Mouse (Mus musculus): ENCODE results near the gene Gm43951. TPM values are rescaled to one million over a fixed set of nuclear protein-coding genes. Genes with fewer than 3 reads are reported as not detected.
"Not testable (repeated sequence)": the region's sequence is repeated elsewhere in the genome, so short reads cannot be mapped to it uniquely, and the experiment has no call there.

The Gm43951 gene
- polyA plus RNA-seq, 1 experiment: 0.70 TPM

GRCm38 (mm10) chr11:72184252-72184651 lies 22.4 kb downstream of the Gm43951 start:
- WGBS: 95% methylated on average over 4 of the region's 4 CpGs
- H3K4me3 ChIP-seq (ENCODE audit: control insufficient read depth, insufficient read depth, low read length): no peak overlapping the region
- peaks cover 8% of the 10 kb centered on the region for H3K36me3 ChIP-seq (ENCODE audit: control insufficient read depth, insufficient read depth, low read length)
- no peak overlapping the region for H3K27ac ChIP-seq (ENCODE audit: control insufficient read depth, insufficient read depth, low read length)
- H3K27me3 ChIP-seq (ENCODE audit: control insufficient read depth, insufficient read depth, low read length): no peaks in the 10 kb centered on the region
- no peaks in the 10 kb centered on the region for H3K4me1 ChIP-seq (replicated peaks; ENCODE audit: control insufficient read depth, insufficient read depth, low read length)
- no peak for DNase-seq
- TF ChIP-seq POLR2A (IDR thresholded peaks at IDR 0.05; ENCODE audit: control insufficient read depth, extremely low read depth, insufficient read depth, low read length, poor library complexity): no peak
- no peak for TF ChIP-seq CTCF (IDR thresholded peaks at IDR 0.05; ENCODE audit: borderline replicate concordance, control insufficient read depth, extremely low read depth, insufficient read depth, low read length, poor library complexity)

- no peak for TF ChIP-seq POLR2A (IDR thresholded peaks at IDR 0.05; ENCODE audit: control insufficient read depth, extremely low read depth, insufficient read depth, low read length, poor library complexity)
- no peak for TF ChIP-seq CTCF (IDR thresholded peaks at IDR 0.05; ENCODE audit: borderline replicate concordance, control insufficient read depth, extremely low read depth, insufficient read depth, low read length, poor library complexity)
- WGBS: over 99% methylated on average over 4 of the region's 4 CpGs
These were observed 25.5 kb downstream of the Gm43951 start for GRCm38 (mm10) chr11:72181136-72181535.

GRCm38 (mm10) chr11:72180556-72180955 lies 26.1 kb downstream of the Gm43951 start:
- H3K36me3 ChIP-seq (ENCODE audit: control insufficient read depth, insufficient read depth, low read length): peaks cover 21% of the 10 kb centered on the region
- no peak for DNase-seq

More at GRCm38 (mm10) chr11:72181136-72181535, 25.5 kb downstream of the Gm43951 start:
- H3K36me3 ChIP-seq (ENCODE audit: control insufficient read depth, insufficient read depth, low read length): peaks cover 15% of the 10 kb centered on the region
- no peak for DNase-seq
- H3K4me3 ChIP-seq (ENCODE audit: control insufficient read depth, insufficient read depth, low read length): no peak overlapping the region
- no peaks in the 10 kb centered on the region; the same call in 1 of the 2 replicates for H3K27me3 ChIP-seq (ENCODE audit: control insufficient read depth, insufficient read depth, low read length)
- H3K4me1 ChIP-seq (replicated peaks; ENCODE audit: control insufficient read depth, insufficient read depth, low read length): no peaks in the 10 kb centered on the region
- no peak overlapping the region for H3K27ac ChIP-seq (ENCODE audit: control insufficient read depth, insufficient read depth, low read length)

GRCm38 (mm10) chr11:72176553-72176952 lies 30.1 kb downstream of the Gm43951 start:
- WGBS: 96% methylated on average over 3 of the region's 3 CpGs
- Histone ChIP-seq H3K36me3 (ENCODE audit: control insufficient read depth, insufficient read depth, low read length) (peaks cover 30% of the 10 kb centered on the region), H3K27ac (ENCODE audit: control insufficient read depth, insufficient read depth, low read length) (no peak overlapping the region), H3K4me1 (replicated peaks; ENCODE audit: control insufficient read depth, insufficient read depth, low read length) (no peaks in the 10 kb centered on the region), H3K27me3 (ENCODE audit: control insufficient read depth, insufficient read depth, low read length) (no peaks in the 10 kb centered on the region; the same call in 1 of the 2 replicates), H3K4me3 (ENCODE audit: control insufficient read depth, insufficient read depth, low read length) (no peak overlapping the region)
- TF ChIP-seq POLR2A (IDR thresholded peaks at IDR 0.05; ENCODE audit: control insufficient read depth, extremely low read depth, insufficient read depth, low read length, poor library complexity) (no peak), CTCF (IDR thresholded peaks at IDR 0.05; ENCODE audit: borderline replicate concordance, control insufficient read depth, extremely low read depth, insufficient read depth, low read length, poor library complexity) (no peak)
- no peak for DNase-seq

More at GRCm38 (mm10) chr11:72180556-72180955, 26.1 kb downstream of the Gm43951 start:
- Histone ChIP-seq H3K4me3 (ENCODE audit: control insufficient read depth, insufficient read depth, low read length) (no peak overlapping the region), H3K27ac (ENCODE audit: control insufficient read depth, insufficient read depth, low read length) (no peak overlapping the region), H3K4me1 (replicated peaks; ENCODE audit: control insufficient read depth, insufficient read depth, low read length) (no peaks in the 10 kb centered on the region), H3K27me3 (ENCODE audit: control insufficient read depth, insufficient read depth, low read length) (no peaks in the 10 kb centered on the region; the same call in 1 of the 2 replicates)
- 95% methylated on average over 5 of the region's 5 CpGs for WGBS
- TF ChIP-seq CTCF (IDR thresholded peaks at IDR 0.05; ENCODE audit: borderline replicate concordance, control insufficient read depth, extremely low read depth, insufficient read depth, low read length, poor library complexity) (no peak), POLR2A (IDR thresholded peaks at IDR 0.05; ENCODE audit: control insufficient read depth, extremely low read depth, insufficient read depth, low read length, poor library complexity) (no peak)

GRCm38 (mm10) chr11:72175966-72176365 lies 30.7 kb downstream of the Gm43951 start:
- no peak for TF ChIP-seq CTCF (IDR thresholded peaks at IDR 0.05; ENCODE audit: borderline replicate concordance, control insufficient read depth, extremely low read depth, insufficient read depth, low read length, poor library complexity)
- no peak for TF ChIP-seq POLR2A (IDR thresholded peaks at IDR 0.05; ENCODE audit: control insufficient read depth, extremely low read depth, insufficient read depth, low read length, poor library complexity)
- no peaks in the 10 kb centered on the region for H3K4me1 ChIP-seq (replicated peaks; ENCODE audit: control insufficient read depth, insufficient read depth, low read length)
- H3K36me3 ChIP-seq (ENCODE audit: control insufficient read depth, insufficient read depth, low read length): peaks cover 30% of the 10 kb centered on the region
- no peak for DNase-seq
- no peaks in the 10 kb centered on the region; the same call in 1 of the 2 replicates for H3K27me3 ChIP-seq (ENCODE audit: control insufficient read depth, insufficient read depth, low read length)
- H3K4me3 ChIP-seq (ENCODE audit: control insufficient read depth, insufficient read depth, low read length): no peak overlapping the region
- no peak overlapping the region for H3K27ac ChIP-seq (ENCODE audit: control insufficient read depth, insufficient read depth, low read length)
- 97% methylated on average over 5 of the region's 5 CpGs for WGBS

GRCm38 (mm10) chr11:72174721-72175120 lies 31.9 kb downstream of the Gm43951 start:
- no peak overlapping the region for H3K27ac ChIP-seq (ENCODE audit: control insufficient read depth, insufficient read depth, low read length)
- no peak for DNase-seq
- H3K36me3 ChIP-seq (ENCODE audit: control insufficient read depth, insufficient read depth, low read length): peaks cover 30% of the 10 kb centered on the region
- TF ChIP-seq POLR2A (IDR thresholded peaks at IDR 0.05; ENCODE audit: control insufficient read depth, extremely low read depth, insufficient read depth, low read length, poor library complexity): no peak
- no peak for TF ChIP-seq CTCF (IDR thresholded peaks at IDR 0.05; ENCODE audit: borderline replicate concordance, control insufficient read depth, extremely low read depth, insufficient read depth, low read length, poor library complexity)
- WGBS: 97% methylated on average over 6 of the region's 6 CpGs
- H3K4me3 ChIP-seq (ENCODE audit: control insufficient read depth, insufficient read depth, low read length): no peak overlapping the region
- no peaks in the 10 kb centered on the region; the same call in 1 of the 2 replicates for H3K27me3 ChIP-seq (ENCODE audit: control insufficient read depth, insufficient read depth, low read length)
- H3K4me1 ChIP-seq (replicated peaks; ENCODE audit: control insufficient read depth, insufficient read depth, low read length): no peaks in the 10 kb centered on the region

GRCm38 (mm10) chr11:72173506-72173905 lies 33.1 kb downstream of the Gm43951 start:
- H3K27ac ChIP-seq (ENCODE audit: control insufficient read depth, insufficient read depth, low read length): no peak overlapping the region
- DNase-seq: no peak
- H3K36me3 ChIP-seq (ENCODE audit: control insufficient read depth, insufficient read depth, low read length): peaks cover 38% of the 10 kb centered on the region
- no peaks in the 10 kb centered on the region for H3K4me1 ChIP-seq (replicated peaks; ENCODE audit: control insufficient read depth, insufficient read depth, low read length)
- no peaks in the 10 kb centered on the region; the same call in 1 of the 2 replicates for H3K27me3 ChIP-seq (ENCODE audit: control insufficient read depth, insufficient read depth, low read length)
- no peak for TF ChIP-seq CTCF (IDR thresholded peaks at IDR 0.05; ENCODE audit: borderline replicate concordance, control insufficient read depth, extremely low read depth, insufficient read depth, low read length, poor library complexity)
- no peak for TF ChIP-seq POLR2A (IDR thresholded peaks at IDR 0.05; ENCODE audit: control insufficient read depth, extremely low read depth, insufficient read depth, low read length, poor library complexity)
- WGBS: 98% methylated on average over 5 of the region's 5 CpGs
- no peak overlapping the region for H3K4me3 ChIP-seq (ENCODE audit: control insufficient read depth, insufficient read depth, low read length)

GRCm38 (mm10) chr11:72171906-72172305 lies 34.7 kb downstream of the Gm43951 start:
- H3K36me3 ChIP-seq (ENCODE audit: control insufficient read depth, insufficient read depth, low read length): peaks cover 38% of the 10 kb centered on the region
- H3K27me3 ChIP-seq (ENCODE audit: control insufficient read depth, insufficient read depth, low read length); H3K27ac ChIP-seq (ENCODE audit: control insufficient read depth, insufficient read depth, low read length); H3K4me3 ChIP-seq (ENCODE audit: control insufficient read depth, insufficient read depth, low read length); DNase-seq; H3K4me1 ChIP-seq (replicated peaks; ENCODE audit: control insufficient read depth, insufficient read depth, low read length): not testable (repeated sequence)
- 96% methylated on average over 4 of the region's 4 CpGs for WGBS

Measured in thymus, adult 2 months (tissue).